Mouse (Mus musculus): ENCODE measurements around the gene Col20a1. TPM values are rescaled to one million over a fixed set of nuclear protein-coding genes. Genes with fewer than 3 reads are reported as not detected.

Gene Col20a1
- polyA plus RNA-seq (2015; fragmentation: Nextera tagmentation; extraction: Ambion mirVana) = 0.11 and 0.22 TPM in 2 replicates

GRCm38 (mm10) chr2:180986449-180986848 is at the start of gene Col20a1:
Gene Col20a1 (plus strand): TSS chr2:180986535.
- Histone ChIP-seq H3K9ac (no peak within 1 kb of the TSS), H3K4me3 (no peak within 1 kb of the TSS), H3K27ac (no peak within 1 kb of the TSS), H3K4me2 (no peak within 1 kb of the TSS), H3K4me1 (0 out of 2 replicates have a peak, but pooled peaks cover 6% of the 10 kb centered on the region), H3K9me3 (no peaks in the 10 kb centered on the region), H3K27me3 (replicated peaks) (no peaks in the 10 kb centered on the region), H3K36me3 (replicated peaks) (peaks cover 16% of the 10 kb centered on the region; the same call in 1 of the 2 replicates)
- WGBS = 66% methylated on average over 2 of the region's 2 CpGs
- no peak for ATAC-seq (replicated peaks)

GRCm38 (mm10) chr2:180940187-180940586 is 46.1 kb upstream of the Col20a1 start:
- Histone ChIP-seq H3K4me1 (no peaks in the 10 kb centered on the region), H3K36me3 (replicated peaks) (0 out of 2 replicates have a peak, but pooled peaks cover 10% of the 10 kb centered on the region), H3K9me3 (no peaks in the 10 kb centered on the region), H3K27ac (no peak overlapping the region), H3K27me3 (replicated peaks) (no peaks in the 10 kb centered on the region), H3K4me3 (no peak overlapping the region), H3K4me2 (no peak overlapping the region), H3K9ac (no peak overlapping the region)
- no peak for ATAC-seq (replicated peaks)

GRCm38 (mm10) chr2:180941869-180942268 is 44.5 kb upstream of the Col20a1 start:
- no peaks in the 10 kb centered on the region for H3K4me1 ChIP-seq
- no peak overlapping the region for H3K4me3 ChIP-seq
- no peaks in the 10 kb centered on the region for H3K27me3 ChIP-seq (replicated peaks)
- H3K4me2 ChIP-seq = no peak overlapping the region
- H3K9me3 ChIP-seq = no peaks in the 10 kb centered on the region
- ATAC-seq (replicated peaks) = no peak
- H3K9ac ChIP-seq = no peak overlapping the region
- no peak overlapping the region for H3K27ac ChIP-seq
- 0 out of 2 replicates have a peak, but pooled peaks cover 6% of the 10 kb centered on the region for H3K36me3 ChIP-seq (replicated peaks)

- H3K36me3 ChIP-seq (replicated peaks) = no peaks in the 10 kb centered on the region
- no peak overlapping the region for H3K27ac ChIP-seq
- WGBS = 21% methylated on average over 1 of the region's 1 CpGs
- H3K27me3 ChIP-seq (replicated peaks) = no peaks in the 10 kb centered on the region
- no peak overlapping the region for H3K9ac ChIP-seq
- ATAC-seq (replicated peaks) = no peak
- no peak overlapping the region for H3K4me3 ChIP-seq
- H3K9me3 ChIP-seq = no peaks in the 10 kb centered on the region
- H3K4me2 ChIP-seq = no peak overlapping the region
- peaks cover 36% of the 10 kb centered on the region for H3K4me1 ChIP-seq
Measured at GRCm38 (mm10) chr2:180949947-180950346, 36.4 kb upstream of the Col20a1 start.

- peak overlapping the region; percentile 87 for H3K27ac ChIP-seq
- ATAC-seq (replicated peaks) = peak; percentile 43
- 4% methylated on average over 9 of the region's 9 CpGs for WGBS
- H3K4me3 ChIP-seq = peak overlapping the region; percentile 60
- no peaks in the 10 kb centered on the region for H3K36me3 ChIP-seq (replicated peaks)
- H3K4me1 ChIP-seq = peaks cover 38% of the 10 kb centered on the region
- H3K27me3 ChIP-seq (replicated peaks) = no peaks in the 10 kb centered on the region
- H3K9ac ChIP-seq = no peak overlapping the region
- no peaks in the 10 kb centered on the region for H3K9me3 ChIP-seq
- peak overlapping the region; percentile 75 for H3K4me2 ChIP-seq
Measured at GRCm38 (mm10) chr2:180952731-180953171, 33.6 kb upstream of the Col20a1 start.

GRCm38 (mm10) chr2:180953638-180954037 is 32.7 kb upstream of the Col20a1 start:
- Histone ChIP-seq H3K9me3 (no peaks in the 10 kb centered on the region), H3K9ac (peak overlapping the region; percentile 66), H3K27ac (peak overlapping the region; percentile 87), H3K4me2 (peak overlapping the region; percentile 75), H3K4me1 (peaks cover 38% of the 10 kb centered on the region), H3K27me3 (replicated peaks) (no peaks in the 10 kb centered on the region), H3K4me3 (peak overlapping the region; percentile 60), H3K36me3 (replicated peaks) (no peaks in the 10 kb centered on the region)
- WGBS = 4% methylated on average over 2 of the region's 2 CpGs
- ATAC-seq (replicated peaks) = no peak

- ATAC-seq (replicated peaks) = peak; percentile 93
- H3K27me3 ChIP-seq (replicated peaks) = no peaks in the 10 kb centered on the region
- H3K4me1 ChIP-seq = peaks cover 38% of the 10 kb centered on the region
- H3K9ac ChIP-seq = peak within 1 kb of the TSS; percentile 66
- peak within 1 kb of the TSS; percentile 87 for H3K27ac ChIP-seq
- peak within 1 kb of the TSS; percentile 75 for H3K4me2 ChIP-seq
- WGBS = under 1% methylated on average over 52 of the region's 52 CpGs
- H3K4me3 ChIP-seq = peak within 1 kb of the TSS; percentile 60
- no peaks in the 10 kb centered on the region for H3K9me3 ChIP-seq
- no peaks in the 10 kb centered on the region for H3K36me3 ChIP-seq (replicated peaks)
Measured at GRCm38 (mm10) chr2:180954061-180955047, 32.0 kb upstream of the Col20a1 start, which contains the start of gene Nkain4. Gene Nkain4 (minus strand): TSS chr2:180954699.

GRCm38 (mm10) chr2:180959605-180960004 is 26.7 kb upstream of the Col20a1 start:
- WGBS = 79% methylated on average over 7 of the region's 7 CpGs
- Histone ChIP-seq H3K4me2 (no peak overlapping the region), H3K9ac (no peak overlapping the region), H3K4me1 (peaks cover 10% of the 10 kb centered on the region), H3K4me3 (no peak overlapping the region), H3K9me3 (no peaks in the 10 kb centered on the region), H3K27ac (no peak overlapping the region), H3K27me3 (replicated peaks) (no peaks in the 10 kb centered on the region), H3K36me3 (replicated peaks) (no peaks in the 10 kb centered on the region)
- ATAC-seq (replicated peaks) = no peak

GRCm38 (mm10) chr2:180960187-180960586 is 26.1 kb upstream of the Col20a1 start:
- Histone ChIP-seq H3K27ac (no peak overlapping the region), H3K9me3 (no peaks in the 10 kb centered on the region), H3K36me3 (replicated peaks) (no peaks in the 10 kb centered on the region), H3K4me3 (no peak overlapping the region), H3K9ac (no peak overlapping the region), H3K4me1 (peaks cover 5% of the 10 kb centered on the region), H3K27me3 (replicated peaks) (no peaks in the 10 kb centered on the region), H3K4me2 (no peak overlapping the region)
- no peak for ATAC-seq (replicated peaks)
- 83% methylated on average over 3 of the region's 3 CpGs for WGBS

GRCm38 (mm10) chr2:180962616-180963308 is 23.6 kb upstream of the Col20a1 start:
- Histone ChIP-seq H3K27ac (no peak overlapping the region), H3K4me1 (peaks cover 16% of the 10 kb centered on the region), H3K9ac (no peak overlapping the region), H3K9me3 (no peaks in the 10 kb centered on the region), H3K4me3 (no peak overlapping the region), H3K4me2 (no peak overlapping the region), H3K27me3 (replicated peaks) (no peaks in the 10 kb centered on the region), H3K36me3 (replicated peaks) (no peaks in the 10 kb centered on the region)
- ATAC-seq (replicated peaks) = no peak
- 76% methylated on average over 2 of the region's 2 CpGs for WGBS

GRCm38 (mm10) chr2:180963956-180964355 is 22.4 kb upstream of the Col20a1 start:
- Histone ChIP-seq H3K4me2 (no peak overlapping the region), H3K36me3 (replicated peaks) (no peaks in the 10 kb centered on the region), H3K27me3 (replicated peaks) (no peaks in the 10 kb centered on the region), H3K27ac (no peak overlapping the region), H3K4me3 (no peak overlapping the region), H3K4me1 (peaks cover 26% of the 10 kb centered on the region), H3K9ac (no peak overlapping the region), H3K9me3 (no peaks in the 10 kb centered on the region)
- ATAC-seq (replicated peaks) = no peak
- 3% methylated on average over 5 of the region's 5 CpGs for WGBS

Data from midbrain, embryonic 15.5 days (tissue).